Mouse (Mus musculus): Measurements from ENCODE around the gene Pml. TPM values are rescaled to one million over a fixed set of nuclear protein-coding genes. Genes with fewer than 3 reads are reported as not detected.

The Pml gene
- polyA plus RNA-seq, 1 experiment from 2014 or later: 6.4 TPM

GRCm38 (mm10) chr9:58209462-58210303 is 39.9 kb downstream of the Pml start:
- H3K27ac ChIP-seq (ENCODE audit: low read length): no peak overlapping the region
- DNase-seq (ENCODE audit: low spot score) (no peak), ATAC-seq (peak; percentile 60)
- no peak overlapping the region for H3K4me2 ChIP-seq (replicated peaks; ENCODE audit: low read depth, low read length)
- WGBS: 64% methylated on average over 8 of the region's 8 CpGs
- H3K4me1 ChIP-seq (ENCODE audit: insufficient read depth, low read depth, low read length): peaks cover 6% of the 10 kb centered on the region; the same call in 1 of the 2 replicates
- TF ChIP-seq CTCF (IDR thresholded peaks at IDR 0.05) (no peak), EP300 (IDR thresholded peaks at IDR 0.05) (peak; percentile 51; the same call in 1 of the 2 replicates)
- no peaks in the 10 kb centered on the region for H3K9me3 ChIP-seq (ENCODE audit: low read length)
- no peaks in the 10 kb centered on the region for H3K36me3 ChIP-seq (ENCODE audit: insufficient read depth, low read length)
- no peaks in the 10 kb centered on the region for H3K27me3 ChIP-seq (replicated peaks; ENCODE audit: insufficient read depth, low read length)
- no peak overlapping the region for H3K4me3 ChIP-seq (ENCODE audit: low read depth, low read length)
- H3K9ac ChIP-seq (replicated peaks; ENCODE audit: low read depth): no peak overlapping the region

GRCm38 (mm10) chr9:58206013-58206412 is 43.6 kb downstream of the Pml start:
- Histone ChIP-seq H3K4me2 (replicated peaks; ENCODE audit: low read depth, low read length) (no peak overlapping the region), H3K27me3 (replicated peaks; ENCODE audit: insufficient read depth, low read length) (peaks cover 30% of the 10 kb centered on the region), H3K9ac (replicated peaks; ENCODE audit: low read depth) (no peak overlapping the region), H3K36me3 (ENCODE audit: insufficient read depth, low read length) (no peaks in the 10 kb centered on the region), H3K4me1 (ENCODE audit: insufficient read depth, low read depth, low read length) (no peaks in the 10 kb centered on the region), H3K4me3 (ENCODE audit: low read depth, low read length) (no peak overlapping the region), H3K27ac (ENCODE audit: low read length) (no peak overlapping the region), H3K9me3 (ENCODE audit: low read length) (no peaks in the 10 kb centered on the region)
- TF ChIP-seq CTCF (IDR thresholded peaks at IDR 0.05) (no peak), EP300 (IDR thresholded peaks at IDR 0.05) (no peak)
- DNase-seq (ENCODE audit: low spot score) (no peak), ATAC-seq (no peak)
- WGBS: 90% methylated on average over 7 of the region's 7 CpGs

- TF ChIP-seq EP300 (IDR thresholded peaks at IDR 0.05): no peak
- peak; percentile 98 for TF ChIP-seq CTCF (IDR thresholded peaks at IDR 0.05)
- Histone ChIP-seq H3K4me2 (replicated peaks; ENCODE audit: low read depth, low read length) (peak overlapping the region; percentile 55), H3K27ac (ENCODE audit: low read length) (no peak overlapping the region), H3K9ac (replicated peaks; ENCODE audit: low read depth) (no peak overlapping the region), H3K27me3 (replicated peaks; ENCODE audit: insufficient read depth, low read length) (peaks cover 44% of the 10 kb centered on the region), H3K36me3 (ENCODE audit: insufficient read depth, low read length) (no peaks in the 10 kb centered on the region), H3K4me3 (ENCODE audit: low read depth, low read length) (peak overlapping the region; percentile 36), H3K4me1 (ENCODE audit: insufficient read depth, low read depth, low read length) (no peaks in the 10 kb centered on the region), H3K9me3 (ENCODE audit: low read length) (no peaks in the 10 kb centered on the region)
- WGBS: 3% methylated on average over 18 of the region's 18 CpGs
- DNase-seq (ENCODE audit: low spot score) (peak; percentile 89), ATAC-seq (peak; percentile 86)
Measured at GRCm38 (mm10) chr9:58204448-58205000, 45.1 kb downstream of the Pml start.

GRCm38 (mm10) chr9:58203516-58204447 is 45.8 kb downstream of the Pml start, which contains the start of the genes Islr and Islr2:
TSS of gene Islr (minus strand) at chr9:58204306.
TSS of gene Islr2 (minus strand) at chr9:58204319.
- peak within 1 kb of the TSS; percentile 36 for H3K4me3 ChIP-seq (ENCODE audit: low read depth, low read length)
- TF ChIP-seq CTCF (IDR thresholded peaks at IDR 0.05): peak; percentile 76
- no peak for TF ChIP-seq EP300 (IDR thresholded peaks at IDR 0.05)
- WGBS: 3% methylated on average over 42 of the region's 42 CpGs
- H3K4me2 ChIP-seq (replicated peaks; ENCODE audit: low read depth, low read length): peak within 1 kb of the TSS; percentile 55
- DNase-seq (ENCODE audit: low spot score): peak; percentile 87
- H3K36me3 ChIP-seq (ENCODE audit: insufficient read depth, low read length): no peaks in the 10 kb centered on the region
- peaks cover 52% of the 10 kb centered on the region for H3K27me3 ChIP-seq (replicated peaks; ENCODE audit: insufficient read depth, low read length)
- H3K27ac ChIP-seq (ENCODE audit: low read length): no peak within 1 kb of the TSS
- no peak within 1 kb of the TSS for H3K9ac ChIP-seq (replicated peaks; ENCODE audit: low read depth)
- H3K9me3 ChIP-seq (ENCODE audit: low read length): no peaks in the 10 kb centered on the region
- peak; percentile 85 for ATAC-seq
- H3K4me1 ChIP-seq (ENCODE audit: insufficient read depth, low read depth, low read length): no peaks in the 10 kb centered on the region

GRCm38 (mm10) chr9:58202676-58203453 is 46.7 kb downstream of the Pml start:
- Histone ChIP-seq H3K4me2 (replicated peaks; ENCODE audit: low read depth, low read length) (no peak overlapping the region), H3K27ac (ENCODE audit: low read length) (no peak overlapping the region), H3K9ac (replicated peaks; ENCODE audit: low read depth) (no peak overlapping the region), H3K4me1 (ENCODE audit: insufficient read depth, low read depth, low read length) (peaks cover 4% of the 10 kb centered on the region; the same call in 1 of the 2 replicates), H3K4me3 (ENCODE audit: low read depth, low read length) (no peak overlapping the region), H3K36me3 (ENCODE audit: insufficient read depth, low read length) (no peaks in the 10 kb centered on the region), H3K9me3 (ENCODE audit: low read length) (no peaks in the 10 kb centered on the region), H3K27me3 (replicated peaks; ENCODE audit: insufficient read depth, low read length) (peaks cover 61% of the 10 kb centered on the region)
- ATAC-seq (no peak), DNase-seq (ENCODE audit: low spot score) (no peak)
- TF ChIP-seq EP300 (IDR thresholded peaks at IDR 0.05) (no peak), CTCF (IDR thresholded peaks at IDR 0.05) (no peak)
- 7% methylated on average over 14 of the region's 14 CpGs for WGBS
